Mouse (Mus musculus) adrenal gland, postnatal 10 days (tissue): Measurements from ENCODE around the gene Dusp6. TPM values are rescaled to one million over a fixed set of nuclear protein-coding genes. Genes with fewer than 3 reads are reported as not detected.

Source experiments
- total RNA-seq, 2 experiments: library from RNA; stranded (reverse); gene quantifications; 2 replicates each; pipeline ENCODE4 v1.2.3; 2021

Dusp6 gene
- total RNA-seq, 2 experiments from 2014 or later = 90.0 to 93.5 TPM

Other genes starting within 250 kb of the Dusp6 start
- gene Poc1b, start 156.2 kb upstream of the Dusp6 start, total RNA-seq = 10 to 100 TPM; 10.3 to 12.6 TPM
- gene Galnt4, start 155.1 kb upstream of the Dusp6 start, total RNA-seq = 1 to 10 TPM; 7.1 to 7.5 TPM
- not detected for gene Phxr2, start 136.9 kb upstream of the Dusp6 start, total RNA-seq